Mouse (Mus musculus) ES-Bruce4 (cell line): ENCODE measurements around the gene Wasf2. TPM values are rescaled to one million over a fixed set of nuclear protein-coding genes. Genes with fewer than 3 reads are reported as not detected.

Experiments used
- H3K27ac ChIP-seq: 2 replicates; pipeline ENCODE4 v1.5.1; 2012; ENCODE audit warnings: low read length, inconsistent platforms; ENCODE audit not compliant: insufficient read depth
- H3K27me3 ChIP-seq: 2 replicates; pipeline ENCODE4 v1.6.1; 2012; ENCODE audit warnings: mild to moderate bottlenecking, low read length, inconsistent platforms; ENCODE audit not compliant: control insufficient read depth, poor library complexity, insufficient read depth, severe bottlenecking
- H3K36me3 ChIP-seq: 2 replicates; pipeline ENCODE4 v1.6.1; 2012; ENCODE audit warnings: inconsistent platforms, mild to moderate bottlenecking, low read length, moderate library complexity; ENCODE audit not compliant: control insufficient read depth, poor library complexity, insufficient read depth, severe bottlenecking
- H3K4me1 ChIP-seq: one replicate; pipeline ENCODE4 v1.8.1; 2011; ENCODE audit warnings: low read length; ENCODE audit not compliant: control insufficient read depth, insufficient read depth
- H3K4me3 ChIP-seq: 2 replicates; pipeline ENCODE4 v1.5.1; 2011; ENCODE audit warnings: low read depth, mild to moderate bottlenecking, low read length
- H3K9ac ChIP-seq: 2 replicates; pipeline ENCODE4 v1.6.1; 2012; ENCODE audit warnings: low read depth, mild to moderate bottlenecking, inconsistent platforms; ENCODE audit not compliant: poor library complexity, severe bottlenecking
- H3K9me3 ChIP-seq: replicated peaks from 2 replicates; pipeline ENCODE4 v1.6.1; 2012; ENCODE audit warnings: mild to moderate bottlenecking, low read length, inconsistent platforms; ENCODE audit not compliant: control insufficient read depth, poor library complexity, insufficient read depth, severe bottlenecking
- CTCF ChIP-seq: IDR thresholded peaks from one replicate; pipeline ENCODE4 v1.8.1; 2011; ENCODE audit warnings: low read depth, low read length
- EP300 ChIP-seq: IDR thresholded peaks from 2 replicates; pipeline ENCODE4 v1.6.1; 2011; ENCODE audit warnings: low read depth, low read length; ENCODE audit not compliant: insufficient read depth
- POLR2A ChIP-seq: IDR thresholded peaks from one replicate; pipeline ENCODE4 v1.8.1; 2011; ENCODE audit warnings: low read length; ENCODE audit not compliant: insufficient read depth
- polyA plus RNA-seq: library from polyadenylated mRNA; stranded (reverse); fragments of >200 nt; gene quantifications from 2 replicates; pipeline ENCODE4 v1.2.4, GENCODE M21; 2011; ENCODE audit warnings: low read depth; ENCODE audit not compliant: missing spikeins, insufficient read depth, insufficient read length

Gene Wasf2
- polyA plus RNA-seq, 1 experiment, result 103 TPM

- 0 out of 2 replicates have a peak overlapping the region, but pooled peaks have one; percentile 7 for H3K27ac ChIP-seq
- no peak overlapping the region for H3K4me3 ChIP-seq
- H3K9me3 ChIP-seq, result no peaks in the 10 kb centered on the region
- H3K27me3 ChIP-seq, result no peaks in the 10 kb centered on the region
- TF ChIP-seq EP300 (no peak), CTCF (no peak), POLR2A (no peak)
- H3K36me3 ChIP-seq, result no peaks in the 10 kb centered on the region
- H3K4me1 ChIP-seq, result peaks cover 19% of the 10 kb centered on the region
- H3K9ac ChIP-seq, result no peak overlapping the region
These were observed 39.4 kb upstream of the Wasf2 start for GRCm38 (mm10) chr4:133090720-133091458.

GRCm38 (mm10) chr4:133091459-133091785, 38.9 kb upstream of the Wasf2 start:
- Histone ChIP-seq H3K4me1 (peaks cover 15% of the 10 kb centered on the region), H3K27me3 (no peaks in the 10 kb centered on the region), H3K9me3 (no peaks in the 10 kb centered on the region), H3K27ac (peak overlapping the region; percentile 15; the same call in 1 of the 2 replicates), H3K9ac (no peak overlapping the region), H3K36me3 (no peaks in the 10 kb centered on the region), H3K4me3 (no peak overlapping the region)
- TF ChIP-seq POLR2A (no peak), EP300 (no peak), CTCF (no peak)

DNA sequence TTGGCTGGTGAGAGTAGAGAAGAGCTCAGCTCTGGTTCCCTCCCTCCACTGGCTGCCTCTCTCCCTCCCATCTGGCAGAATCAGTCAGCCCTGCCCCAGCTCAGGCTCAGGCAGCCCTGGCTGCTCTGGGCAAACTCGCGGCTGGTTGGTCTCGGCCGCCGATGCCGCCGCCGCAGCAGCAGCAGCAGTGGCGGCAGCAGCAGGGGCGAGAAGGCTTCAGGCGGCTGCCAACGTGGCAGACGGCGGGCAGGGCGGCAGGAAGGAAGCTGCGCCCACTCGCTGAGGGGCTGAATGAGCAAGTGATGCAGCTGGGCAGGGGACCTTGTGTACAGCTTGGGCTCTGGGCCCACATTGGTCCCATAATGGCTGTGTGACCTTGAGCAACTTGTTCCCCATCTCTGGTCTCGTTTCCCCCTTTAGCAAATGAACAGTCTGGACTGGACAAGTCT, 37.8 kb upstream of the Wasf2 start:
- Histone ChIP-seq H3K4me3 (peak overlapping the region; percentile 42), H3K27ac (peak overlapping the region; percentile 78), H3K9me3 (no peaks in the 10 kb centered on the region), H3K4me1 (peaks cover 13% of the 10 kb centered on the region), H3K9ac (peak overlapping the region; percentile 51), H3K27me3 (no peaks in the 10 kb centered on the region), H3K36me3 (no peaks in the 10 kb centered on the region)
- TF ChIP-seq POLR2A, result no peak
- TF ChIP-seq CTCF, result no peak
- peak; percentile 67; the same call in 1 of the 2 replicates for TF ChIP-seq EP300

- H3K9ac ChIP-seq, result peak overlapping the region; percentile 6
- H3K9me3 ChIP-seq, result no peaks in the 10 kb centered on the region
- no peak overlapping the region for H3K4me3 ChIP-seq
- peak overlapping the region; percentile 78 for H3K27ac ChIP-seq
- no peak for TF ChIP-seq EP300
- TF ChIP-seq POLR2A, result no peak
- no peak for TF ChIP-seq CTCF
- H3K4me1 ChIP-seq, result peaks cover 11% of the 10 kb centered on the region
- H3K27me3 ChIP-seq, result no peaks in the 10 kb centered on the region
- no peaks in the 10 kb centered on the region for H3K36me3 ChIP-seq
These were observed 37.2 kb upstream of the Wasf2 start for GRCm38 (mm10) chr4:133093056-133093455.

DNA sequence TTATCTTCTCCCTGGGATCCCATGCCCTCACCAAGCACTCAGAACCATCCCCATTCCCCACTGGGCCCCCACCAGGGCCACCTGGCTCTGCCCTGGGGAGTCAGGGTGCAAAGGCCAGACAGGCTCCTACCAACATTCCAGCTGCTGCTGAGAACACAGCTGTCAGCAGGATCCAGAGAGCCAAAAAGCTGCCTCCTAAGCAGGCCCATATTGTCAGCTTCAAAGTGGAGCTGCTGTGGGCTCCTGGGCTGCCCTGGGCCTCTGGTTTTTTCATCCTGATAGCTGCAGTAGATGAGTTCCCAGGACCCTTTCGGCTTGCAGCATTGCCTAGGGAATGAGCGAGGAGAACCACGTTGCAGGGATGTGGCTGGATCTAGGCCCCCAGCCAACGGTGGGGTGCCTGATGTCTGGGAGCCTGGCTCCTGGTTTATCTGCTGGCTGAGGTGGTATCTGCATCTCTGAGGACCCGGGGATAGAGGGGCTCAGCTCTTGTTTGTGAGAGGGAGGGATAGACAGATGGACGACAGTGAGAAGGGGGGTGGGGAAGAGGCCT, 36.7 kb upstream of the Wasf2 start:
- Histone ChIP-seq H3K4me1 (peaks cover 10% of the 10 kb centered on the region), H3K9me3 (no peaks in the 10 kb centered on the region), H3K4me3 (no peak overlapping the region), H3K9ac (peak overlapping the region; percentile 6), H3K27me3 (no peaks in the 10 kb centered on the region), H3K36me3 (no peaks in the 10 kb centered on the region), H3K27ac (peak overlapping the region; percentile 78)
- no peak for TF ChIP-seq POLR2A
- 0 out of 2 replicates have a peak, but pooled peaks have one; percentile 10 for TF ChIP-seq EP300

DNA sequence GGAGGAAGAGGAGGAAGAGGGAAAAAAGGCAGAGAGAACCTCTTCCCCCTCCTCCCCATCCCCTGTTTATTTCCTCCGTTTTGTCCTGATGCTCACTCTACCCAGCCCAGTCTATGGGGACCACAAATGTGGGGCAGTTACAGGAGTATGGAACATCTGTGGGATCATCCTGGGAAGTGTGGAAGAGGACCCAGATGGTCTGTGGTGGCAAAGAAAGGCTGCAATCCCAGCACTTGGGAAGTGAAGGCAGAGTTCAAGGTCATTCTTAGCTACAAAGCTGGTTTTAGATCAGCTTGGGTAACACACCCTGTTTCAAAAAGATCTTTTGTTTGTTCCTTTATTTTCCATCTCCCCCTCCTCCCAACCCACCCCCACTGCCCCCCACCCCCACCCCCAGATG, 36.0 kb upstream of the Wasf2 start:
- no peaks in the 10 kb centered on the region for H3K27me3 ChIP-seq

More for the DNA sequence above, 36.0 kb upstream of the Wasf2 start:
- H3K9me3 ChIP-seq, result no peaks in the 10 kb centered on the region
- H3K27ac ChIP-seq, result peak overlapping the region; percentile 71
- H3K4me3 ChIP-seq, result no peak overlapping the region
- peaks cover 10% of the 10 kb centered on the region for H3K4me1 ChIP-seq
- TF ChIP-seq POLR2A (no peak), EP300 (peak; percentile 74), CTCF (no peak)
- no peaks in the 10 kb centered on the region for H3K36me3 ChIP-seq
- H3K9ac ChIP-seq, result peak overlapping the region; percentile 6; the same call in 1 of the 2 replicates
